Mouse (Mus musculus): ENCODE data around the gene Casp7. TPM values are rescaled to one million over a fixed set of nuclear protein-coding genes. Genes with fewer than 3 reads are reported as not detected.
"Not testable (repeated sequence)": the region's sequence is repeated elsewhere in the genome, so short reads cannot be mapped to it uniquely, and the experiment has no call there.

The Casp7 gene
- 9.1 TPM for polyA plus RNA-seq (2012; fragmentation: generic; extraction: Trizol)
- long read RNA-seq, experiment 1, partial matches to known transcripts: 1 of 2 reads
- long read RNA-seq, experiment 1, other reads (novel, unspliced or antisense): 0 of 2 reads
- long read RNA-seq, experiment 2, transcript Casp7-201 (7 exons, 2,350 nt): major isoform, 23 of 26 reads
- long read RNA-seq, experiment 2, partial matches to known transcripts: 0 of 26 reads
- long read RNA-seq, experiment 2, other reads (novel, unspliced or antisense): 3 of 26 reads

DNA sequence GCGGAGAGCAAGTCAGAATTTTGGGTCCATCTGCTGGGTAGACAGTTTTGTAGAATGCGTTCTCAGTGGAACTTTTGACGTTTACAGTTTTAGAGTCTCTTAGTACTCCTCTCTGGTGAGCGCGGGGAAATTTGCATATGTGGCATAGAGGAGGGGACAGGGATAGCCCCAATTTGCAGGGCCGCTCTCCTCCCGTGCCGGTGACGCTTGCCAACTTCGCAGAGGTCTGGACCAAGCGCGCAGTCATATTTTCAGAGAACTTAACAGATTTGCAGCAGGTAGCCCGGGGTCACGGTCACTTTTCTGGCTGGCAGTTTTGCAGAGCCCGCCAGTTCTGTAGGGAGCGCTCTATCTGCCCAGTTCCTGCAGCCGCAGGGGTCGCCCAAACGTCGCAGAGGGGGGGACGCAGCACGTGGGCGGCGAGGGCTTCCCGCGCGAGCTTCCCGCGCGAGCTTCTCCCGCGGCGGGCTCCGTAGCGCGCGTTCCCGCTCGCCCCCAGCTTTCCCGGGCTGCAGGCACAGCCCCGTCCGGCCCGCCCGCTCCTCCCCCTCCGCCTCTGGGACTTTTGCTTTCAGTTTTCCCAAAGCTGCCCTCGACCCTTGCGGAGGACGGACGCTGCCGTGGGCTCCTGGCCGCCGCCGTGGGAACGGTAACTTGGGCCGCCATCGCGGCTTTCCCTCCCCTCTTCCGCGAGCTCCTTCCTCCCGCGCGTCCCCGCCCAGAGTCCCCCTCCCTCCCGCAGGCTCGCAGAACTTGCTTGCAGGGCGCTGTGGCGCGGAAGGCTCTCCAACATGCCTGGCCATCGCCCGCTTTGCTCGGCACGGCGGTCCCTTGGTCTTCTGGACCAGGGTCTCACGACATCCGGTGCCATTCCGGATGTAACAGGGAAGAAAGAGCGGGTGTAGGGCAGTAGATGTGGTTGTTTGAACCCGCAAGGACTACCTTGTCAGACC is at the start of gene Casp7:
TSS of gene Casp7 (plus strand) at position 461 of the 953 bp plus-strand sequence.
- Histone ChIP-seq H3K79me3 (ENCODE audit: low read depth) (no peaks in the 10 kb centered on the region), H3ac (ENCODE audit: control insufficient read depth, insufficient read length, low read depth) (peak within 1 kb of the TSS; percentile 44), H3K36me3 (ENCODE audit: control insufficient read depth, insufficient read depth) (no peaks in the 10 kb centered on the region), H3K4me3 (ENCODE audit: insufficient read depth, poor library complexity, severe bottlenecking) (peak within 1 kb of the TSS; percentile 11), H3K79me2 (ENCODE audit: control insufficient read depth, insufficient read depth) (no peaks in the 10 kb centered on the region), H3K27me3 (ENCODE audit: control insufficient read depth, insufficient read depth, insufficient read length) (no peaks in the 10 kb centered on the region)
- TF ChIP-seq USF1 (IDR thresholded peaks at IDR 0.05; ENCODE audit: low read depth) (no peak), MYOD1 (IDR thresholded peaks at IDR 0.05; ENCODE audit: control insufficient read depth, insufficient read length, low read depth) (no peak), MAX (IDR thresholded peaks at IDR 0.05) (peak; percentile 88)

DNA sequence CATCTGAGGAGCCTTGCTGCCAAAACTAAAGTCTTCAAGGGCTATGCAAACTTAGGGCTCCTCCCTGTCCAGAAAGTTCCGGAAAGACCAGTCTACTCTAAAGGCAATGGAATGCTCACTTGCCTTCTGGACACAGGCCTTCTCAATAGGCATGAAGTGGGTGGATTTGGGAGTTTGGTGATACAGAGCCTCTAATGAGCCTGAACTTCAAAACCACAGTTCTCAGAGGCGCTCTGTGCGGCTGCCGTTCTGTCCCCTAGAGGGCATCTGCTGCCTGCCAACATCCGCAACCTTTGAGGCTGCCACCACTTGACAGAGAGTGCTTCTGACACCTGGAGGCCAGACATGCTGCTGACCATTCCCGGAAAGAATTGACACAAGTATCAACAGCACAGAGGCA is 47.6 kb upstream of the Casp7 start:
- TF ChIP-seq CTCF (IDR thresholded peaks at IDR 0.05; ENCODE audit: control insufficient read depth, insufficient read depth, insufficient read length) (no peak), CEBPB (IDR thresholded peaks at IDR 0.05; ENCODE audit: low read depth) (no peak), MYOD1 (IDR thresholded peaks at IDR 0.05; ENCODE audit: control insufficient read depth, insufficient read length, low read depth) (no peak), FOSL1 (IDR thresholded peaks at IDR 0.05; ENCODE audit: insufficient read depth, low read length, poor library complexity, severe bottlenecking) (no peak), MYOG (IDR thresholded peaks at IDR 0.05; ENCODE audit: control insufficient read depth, extremely low read depth, insufficient read length) (no peak), MAX (IDR thresholded peaks at IDR 0.05) (no peak), USF1 (IDR thresholded peaks at IDR 0.05; ENCODE audit: low read depth) (no peak)
- H3K27me3 ChIP-seq (ENCODE audit: control insufficient read depth, insufficient read depth, insufficient read length): no peaks in the 10 kb centered on the region

DNA sequence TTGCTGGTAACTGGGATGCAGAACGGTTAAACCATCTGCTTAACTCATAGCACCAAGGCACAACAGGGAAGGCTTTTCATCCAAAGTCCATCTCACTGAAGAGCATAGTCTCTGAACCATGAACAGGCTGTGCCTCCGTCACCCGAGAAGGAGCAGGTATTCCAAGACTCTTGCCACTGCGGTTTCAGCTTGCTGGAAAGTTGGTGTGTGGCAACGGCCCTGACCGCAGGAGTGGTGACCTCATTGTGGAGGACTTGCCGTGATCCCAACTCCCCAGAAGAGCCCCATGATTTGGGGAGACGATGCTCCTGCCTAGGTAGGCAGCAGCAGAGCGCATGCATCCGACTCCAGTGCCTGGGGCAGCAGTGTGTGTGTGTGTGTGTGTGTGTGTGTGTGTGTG is 43.2 kb upstream of the Casp7 start:
- Histone ChIP-seq H3ac (ENCODE audit: control insufficient read depth, insufficient read length, low read depth) (no peak overlapping the region), H3K79me3 (ENCODE audit: low read depth) (no peaks in the 10 kb centered on the region), H3K36me3 (ENCODE audit: control insufficient read depth, insufficient read depth) (no peaks in the 10 kb centered on the region), H3K4me3 (ENCODE audit: insufficient read depth, poor library complexity, severe bottlenecking) (no peak overlapping the region), H3K27me3 (ENCODE audit: control insufficient read depth, insufficient read depth, insufficient read length) (no peaks in the 10 kb centered on the region), H3K79me2 (ENCODE audit: control insufficient read depth, insufficient read depth) (no peaks in the 10 kb centered on the region)
- TF ChIP-seq MYOG (IDR thresholded peaks at IDR 0.05; ENCODE audit: control insufficient read depth, extremely low read depth, insufficient read length) (no peak), CEBPB (IDR thresholded peaks at IDR 0.05; ENCODE audit: low read depth) (peak; percentile 60), MYOD1 (IDR thresholded peaks at IDR 0.05; ENCODE audit: control insufficient read depth, insufficient read length, low read depth) (peak; percentile 12)

More for the DNA sequence above, 47.6 kb upstream of the Casp7 start:
- Histone ChIP-seq H3K79me3 (ENCODE audit: low read depth) (no peaks in the 10 kb centered on the region), H3ac (ENCODE audit: control insufficient read depth, insufficient read length, low read depth) (no peak overlapping the region), H3K79me2 (ENCODE audit: control insufficient read depth, insufficient read depth) (no peaks in the 10 kb centered on the region), H3K4me3 (ENCODE audit: insufficient read depth, poor library complexity, severe bottlenecking) (no peak overlapping the region), H3K36me3 (ENCODE audit: control insufficient read depth, insufficient read depth) (no peaks in the 10 kb centered on the region)

DNA sequence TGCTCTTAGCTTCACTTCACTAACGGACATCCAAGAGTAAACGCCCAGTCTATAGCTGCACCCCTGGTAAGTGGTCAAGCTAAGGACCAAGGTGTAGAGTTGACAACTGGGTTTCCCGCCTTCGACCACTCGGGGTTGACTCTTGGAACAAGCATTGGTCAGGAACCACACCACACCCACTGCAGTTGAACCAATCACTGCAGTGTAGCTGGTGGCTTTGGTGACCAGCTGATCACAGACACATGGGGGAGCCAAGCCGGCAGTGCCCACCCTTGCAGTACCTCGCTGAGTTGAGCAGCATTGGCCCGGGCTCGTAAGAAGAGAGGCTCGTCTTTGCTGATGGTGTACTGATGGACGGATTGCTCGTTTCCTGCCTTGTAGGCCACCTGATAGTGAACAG is 41.7 kb upstream of the Casp7 start:
- Histone ChIP-seq H3ac (ENCODE audit: control insufficient read depth, insufficient read length, low read depth) (no peak overlapping the region), H3K79me2 (ENCODE audit: control insufficient read depth, insufficient read depth) (no peaks in the 10 kb centered on the region), H3K79me3 (ENCODE audit: low read depth) (no peaks in the 10 kb centered on the region), H3K36me3 (ENCODE audit: control insufficient read depth, insufficient read depth) (no peaks in the 10 kb centered on the region), H3K27me3 (ENCODE audit: control insufficient read depth, insufficient read depth, insufficient read length) (no peaks in the 10 kb centered on the region), H3K4me3 (ENCODE audit: insufficient read depth, poor library complexity, severe bottlenecking) (no peak overlapping the region)
- no peak for TF ChIP-seq MYOG (IDR thresholded peaks at IDR 0.05; ENCODE audit: control insufficient read depth, extremely low read depth, insufficient read length)
- TF ChIP-seq FOSL1 (IDR thresholded peaks at IDR 0.05; ENCODE audit: insufficient read depth, low read length, poor library complexity, severe bottlenecking): no peak
- TF ChIP-seq MYOD1 (IDR thresholded peaks at IDR 0.05; ENCODE audit: control insufficient read depth, insufficient read length, low read depth): no peak
- no peak for TF ChIP-seq USF1 (IDR thresholded peaks at IDR 0.05; ENCODE audit: low read depth)
- no peak for TF ChIP-seq MAX (IDR thresholded peaks at IDR 0.05)
- no peak for TF ChIP-seq CTCF (IDR thresholded peaks at IDR 0.05; ENCODE audit: control insufficient read depth, insufficient read depth, insufficient read length)
- TF ChIP-seq CEBPB (IDR thresholded peaks at IDR 0.05; ENCODE audit: low read depth): no peak

DNA sequence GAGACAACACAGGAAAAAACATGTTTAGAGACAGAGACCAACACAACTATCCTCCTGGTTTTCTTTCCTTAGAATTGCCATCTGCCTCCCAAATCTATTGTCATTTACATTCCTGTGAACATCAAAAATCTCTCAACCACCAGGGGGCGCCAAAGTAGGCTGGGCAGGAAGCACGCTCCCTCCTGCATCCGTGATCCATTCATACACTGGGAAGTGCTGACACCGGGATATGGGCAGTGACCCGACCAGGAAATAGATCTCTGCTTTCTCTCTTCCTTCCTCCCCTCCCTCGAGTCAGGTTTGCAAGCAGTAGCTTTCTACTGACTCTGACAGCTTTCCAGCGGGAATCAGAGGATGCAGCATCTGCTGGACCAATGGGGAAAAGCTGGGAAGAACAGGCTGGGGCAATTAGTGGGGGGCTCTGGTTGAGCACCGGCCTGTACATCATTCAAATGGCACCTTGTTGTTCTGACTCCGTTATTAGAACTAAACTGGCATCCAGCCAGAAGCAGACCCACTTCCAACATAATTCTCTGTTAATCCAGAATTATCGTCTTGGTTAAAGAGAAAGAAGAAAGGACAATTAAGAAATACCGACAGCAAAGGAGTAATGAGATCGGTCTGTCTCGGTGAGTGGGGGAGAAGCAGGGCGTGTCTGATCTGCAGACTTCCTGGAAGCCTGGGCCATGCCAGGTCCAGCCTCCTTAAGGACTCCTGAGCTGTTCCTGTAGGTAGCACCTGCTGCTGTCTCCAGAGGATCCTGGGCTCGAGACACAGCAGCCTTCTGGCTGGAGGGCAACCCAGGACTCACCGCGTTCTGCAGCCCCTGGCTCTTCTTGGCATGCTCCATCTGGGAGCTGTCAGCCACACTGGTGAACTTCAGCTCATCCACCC is 40.2 kb upstream of the Casp7 start:
- Histone ChIP-seq H3K79me2 (ENCODE audit: control insufficient read depth, insufficient read depth) (no peaks in the 10 kb centered on the region), H3K36me3 (ENCODE audit: control insufficient read depth, insufficient read depth) (no peaks in the 10 kb centered on the region), H3K27me3 (ENCODE audit: control insufficient read depth, insufficient read depth, insufficient read length) (no peaks in the 10 kb centered on the region), H3K79me3 (ENCODE audit: low read depth) (no peaks in the 10 kb centered on the region), H3ac (ENCODE audit: control insufficient read depth, insufficient read length, low read depth) (no peak overlapping the region), H3K4me3 (ENCODE audit: insufficient read depth, poor library complexity, severe bottlenecking) (no peak overlapping the region)
- TF ChIP-seq FOSL1 (IDR thresholded peaks at IDR 0.05; ENCODE audit: insufficient read depth, low read length, poor library complexity, severe bottlenecking) (no peak), USF1 (IDR thresholded peaks at IDR 0.05; ENCODE audit: low read depth) (no peak), MYOD1 (IDR thresholded peaks at IDR 0.05; ENCODE audit: control insufficient read depth, insufficient read length, low read depth) (no peak), CTCF (IDR thresholded peaks at IDR 0.05; ENCODE audit: control insufficient read depth, insufficient read depth, insufficient read length) (peak; percentile 42), CEBPB (IDR thresholded peaks at IDR 0.05; ENCODE audit: low read depth) (no peak)

DNA sequence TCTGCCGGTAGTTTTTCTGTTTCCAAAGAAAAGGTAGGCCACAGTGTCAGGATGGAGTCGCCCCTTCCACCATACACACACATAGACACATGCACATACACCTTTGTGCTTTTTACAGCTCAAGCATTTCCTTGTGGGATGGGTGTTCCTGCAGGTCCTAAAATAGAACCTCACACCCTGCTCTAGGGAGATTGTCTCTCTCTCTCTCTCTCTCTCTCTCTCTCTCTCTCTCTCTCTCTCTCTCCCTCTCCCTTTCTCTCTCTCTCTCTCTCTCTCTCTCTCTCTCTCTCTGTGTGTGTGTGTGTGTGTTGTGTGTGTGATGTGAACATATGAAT is 39.6 kb upstream of the Casp7 start:
- not testable (repeated sequence) for H3ac ChIP-seq (ENCODE audit: control insufficient read depth, insufficient read length, low read depth); H3K36me3 ChIP-seq (ENCODE audit: control insufficient read depth, insufficient read depth); H3K4me3 ChIP-seq (ENCODE audit: insufficient read depth, poor library complexity, severe bottlenecking); H3K27me3 ChIP-seq (ENCODE audit: control insufficient read depth, insufficient read depth, insufficient read length); H3K79me3 ChIP-seq (ENCODE audit: low read depth); H3K79me2 ChIP-seq (ENCODE audit: control insufficient read depth, insufficient read depth)
